Mouse (Mus musculus) layer of hippocampus, adult 9-10 months (tissue): Measurements from ENCODE around the gene Scml4.

ENCODE experiments used
- DNase-seq: peaks from one replicate; pipeline ENCODE4 v3.0.0; 2022; ENCODE audit warnings: low spot score

Scml4 gene

GRCm38 (mm10) chr10:42995484-42995895 is 135.3 kb downstream of the Scml4 start:
- DNase-seq = no peak

GRCm38 (mm10) chr10:42997278-42997677 is 137.1 kb downstream of the Scml4 start:
- no peak for DNase-seq

GRCm38 (mm10) chr10:42999324-42999723 is 139.2 kb downstream of the Scml4 start:
- no peak for DNase-seq

- no peak for DNase-seq
Observed at GRCm38 (mm10) chr10:43001433-43001832, 141.3 kb downstream of the Scml4 start.

GRCm38 (mm10) chr10:43002066-43002678 is 142.0 kb downstream of the Scml4 start:
- no peak for DNase-seq

GRCm38 (mm10) chr10:43002721-43003465 is 142.7 kb downstream of the Scml4 start:
- no peak for DNase-seq

GRCm38 (mm10) chr10:43003466-43003757 is 143.2 kb downstream of the Scml4 start:
- DNase-seq = no peak

GRCm38 (mm10) chr10:43004174-43004734 is 144.1 kb downstream of the Scml4 start:
- no peak for DNase-seq

- no peak for DNase-seq
Observed at GRCm38 (mm10) chr10:43005031-43005430, 144.9 kb downstream of the Scml4 start.

GRCm38 (mm10) chr10:43005677-43006076 is 145.5 kb downstream of the Scml4 start:
- DNase-seq = no peak

- DNase-seq = no peak
Observed at GRCm38 (mm10) chr10:43006534-43006933, 146.4 kb downstream of the Scml4 start.

GRCm38 (mm10) chr10:43008116-43008515 is 147.9 kb downstream of the Scml4 start:
- DNase-seq = no peak
